In genomic region chr12:102387219-102387917, GRCm38 (mm10) we compare ENCODE assay signal across 8 mouse cellular contexts. TPM values are rescaled to one million over a fixed set of nuclear protein-coding genes. Genes with fewer than 3 reads are reported as not detected.
A peak's percentile ranks its signal among the peaks of the same experiment; 100 is the strongest.
DNase-seq lines count a peak whose midpoint lies in the region; ATAC-seq and TF ChIP-seq lines count a peak whose summit lies in the region.

No protein-coding gene starts in this region.

- WGBS in heart, embryonic 16.5 days, result 58% methylated on average over 16 of the region's 16 CpGs
- WGBS in liver, embryonic 13.5 days (ENCODE audit: insufficient replicate concordance), result 61% methylated on average over 16 of the region's 16 CpGs
- 45% methylated on average over 16 of the region's 16 CpGs for WGBS in neural tube, embryonic 11.5 days
- WGBS in stomach, embryonic 15.5 days, result 58% methylated on average over 16 of the region's 16 CpGs

- no peaks in the 10 kb centered on the region for H3K4me1 ChIP-seq in heart, embryonic 16.5 days (ENCODE audit: control insufficient read depth, insufficient read depth, low read length)
- no peaks in the 10 kb centered on the region for H3K4me1 ChIP-seq in liver, embryonic 13.5 days (replicated peaks)
- H3K4me1 ChIP-seq in neural tube, embryonic 11.5 days (ENCODE audit: control insufficient read depth, insufficient read depth, low read length), result no peaks in the 10 kb centered on the region
- H3K4me1 ChIP-seq in stomach, embryonic 15.5 days, result no peaks in the 10 kb centered on the region

- H3K9ac ChIP-seq in heart, embryonic 16.5 days (ENCODE audit: low read length), result no peak overlapping the region
- no peak overlapping the region for H3K9ac ChIP-seq in liver, embryonic 13.5 days
- H3K9ac ChIP-seq in neural tube, embryonic 11.5 days (ENCODE audit: low read length), result no peak overlapping the region
- no peak overlapping the region for H3K9ac ChIP-seq in stomach, embryonic 15.5 days

- DNase-seq in CD4-positive, CD25-positive, alpha-beta regulatory T cell, adult 2 months (ENCODE audit: low read depth, low spot score), result peak; percentile 91
- DNase-seq in brain, embryonic 14.5 days (ENCODE audit: low read depth), result peak; percentile 88
- DNase-seq in kidney, postnatal 14 days, result peak; percentile 84
- peak; percentile 58 for DNase-seq in liver, embryonic 13.5 days
- DNase-seq in neural tube, embryonic 11.5 days (ENCODE audit: low spot score), result peak; percentile 84

- no peak overlapping the region for H3K4me3 ChIP-seq in heart, embryonic 16.5 days (ENCODE audit: low read length)
- no peak overlapping the region for H3K4me3 ChIP-seq in liver, embryonic 13.5 days (replicated peaks)
- H3K4me3 ChIP-seq in neural tube, embryonic 11.5 days (ENCODE audit: low read depth, low read length), result no peak overlapping the region
- no peak overlapping the region for H3K4me3 ChIP-seq in stomach, embryonic 15.5 days (replicated peaks)

- no peak overlapping the region for H3K27ac ChIP-seq in heart, embryonic 16.5 days (ENCODE audit: low read length)
- H3K27ac ChIP-seq in liver, embryonic 13.5 days, result no peak overlapping the region
- no peak overlapping the region for H3K27ac ChIP-seq in neural tube, embryonic 11.5 days (ENCODE audit: low read depth, low read length)
- H3K27ac ChIP-seq in stomach, embryonic 15.5 days, result no peak overlapping the region

- H3K4me2 ChIP-seq in heart, embryonic 16.5 days (ENCODE audit: low read depth, low read length), result no peak overlapping the region
- no peak overlapping the region for H3K4me2 ChIP-seq in liver, embryonic 13.5 days
- H3K4me2 ChIP-seq in neural tube, embryonic 11.5 days (ENCODE audit: low read depth), result no peak overlapping the region
- no peak overlapping the region for H3K4me2 ChIP-seq in stomach, embryonic 15.5 days

- peak; percentile 59; the same call in 1 of the 2 replicates for ATAC-seq in erythroid progenitor cell, adult 5-6 weeks (replicated peaks; ENCODE audit: low FRiP score, poor library complexity, severe bottlenecking)
- ATAC-seq in heart, embryonic 16.5 days (replicated peaks; ENCODE audit: extremely low read depth, insufficient read depth, low FRiP score), result peak; percentile 31; the same call in 1 of the 2 replicates
- ATAC-seq in liver, embryonic 13.5 days (ENCODE audit: low read depth), result peak; percentile 56
- ATAC-seq in neural tube, embryonic 11.5 days (ENCODE audit: insufficient read depth, low FRiP score, low TSS enrichment), result peak; percentile 68; the same call in 1 of the 2 replicates
- peak; percentile 57 for ATAC-seq in stomach, embryonic 15.5 days (ENCODE audit: insufficient read depth, low FRiP score, low read depth)

- TF ChIP-seq POLR2A in brain, embryonic 14.5 days (IDR thresholded peaks at IDR 0.05; ENCODE audit: borderline replicate concordance, extremely low read depth, insufficient read depth, insufficient read length, poor library complexity, severe bottlenecking), result no peak

- peaks cover 29% of the 10 kb centered on the region for H3K36me3 ChIP-seq in heart, embryonic 16.5 days (ENCODE audit: control insufficient read depth, insufficient read depth)
- peaks cover 53% of the 10 kb centered on the region for H3K36me3 ChIP-seq in liver, embryonic 13.5 days
- H3K36me3 ChIP-seq in neural tube, embryonic 11.5 days (ENCODE audit: control insufficient read depth, insufficient read depth, low read length), result no peaks in the 10 kb centered on the region
- 0 out of 2 replicates have a peak, but pooled peaks cover 7% of the 10 kb centered on the region for H3K36me3 ChIP-seq in stomach, embryonic 15.5 days

- no peaks in the 10 kb centered on the region for H3K9me3 ChIP-seq in heart, embryonic 16.5 days (replicated peaks; ENCODE audit: control insufficient read depth, low read length)
- no peaks in the 10 kb centered on the region for H3K9me3 ChIP-seq in liver, embryonic 13.5 days (replicated peaks)
- H3K9me3 ChIP-seq in neural tube, embryonic 11.5 days (ENCODE audit: control insufficient read depth, low read length), result no peaks in the 10 kb centered on the region
- no peaks in the 10 kb centered on the region for H3K9me3 ChIP-seq in stomach, embryonic 15.5 days

- H3K27me3 ChIP-seq in heart, embryonic 16.5 days (ENCODE audit: control insufficient read depth, insufficient read depth, low read length), result no peaks in the 10 kb centered on the region
- no peaks in the 10 kb centered on the region for H3K27me3 ChIP-seq in liver, embryonic 13.5 days
- no peaks in the 10 kb centered on the region for H3K27me3 ChIP-seq in neural tube, embryonic 11.5 days (ENCODE audit: control insufficient read depth, insufficient read depth, low read length)
- H3K27me3 ChIP-seq in stomach, embryonic 15.5 days (replicated peaks), result no peaks in the 10 kb centered on the region

- TF ChIP-seq CTCF in brain, embryonic 14.5 days (IDR thresholded peaks at IDR 0.05; ENCODE audit: borderline replicate concordance, extremely low read depth, insufficient read depth, insufficient read length), result peak; percentile 98

RNA-seq across cellular contexts. Expression of gene Lgmn, which starts 52.2 kb away (rescaled TPM):
- polyA plus RNA-seq in brain, embryonic 14.5 days (2012; rRNA removed), result 47.2 and 61.8 TPM in 2 replicates
- total RNA-seq in erythroid progenitor cell, adult 5-6 weeks (2015; ENCODE audit: low replicate concordance), result 16.3 and 28.1 TPM in 2 replicates
- 13.1 and 17.7 TPM in 2 replicates for total RNA-seq in erythroid progenitor cell, adult 5-6 weeks (2017; ENCODE audit: low replicate concordance)
- polyA plus RNA-seq in heart, embryonic 16.5 days (2015; fragmentation: Nextera tagmentation; extraction: Ambion mirVana), result 105 and 107 TPM in 2 replicates
- 55.8 and 59.0 TPM in 2 replicates for polyA plus RNA-seq in liver, embryonic 13.5 days (2015; fragmentation: Nextera tagmentation; extraction: Ambion mirVana)
- 56.8 and 61.8 TPM in 2 replicates for polyA plus RNA-seq in neural tube, embryonic 11.5 days (2014; fragmentation: Nextera tagmentation; extraction: Ambion mirVana)
- 78.1 and 81.5 TPM in 2 replicates for polyA plus RNA-seq in stomach, embryonic 15.5 days (2015; fragmentation: Nextera tagmentation; extraction: Ambion mirVana)
